Mouse (Mus musculus): ENCODE data around the gene Ugt1a10. TPM values are rescaled to one million over a fixed set of nuclear protein-coding genes. Genes with fewer than 3 reads are reported as not detected.

Ugt1a10 gene
- not detected in 2 replicates for polyA plus RNA-seq (2014; fragmentation: Nextera tagmentation; extraction: Ambion mirVana)

- Histone ChIP-seq H3K4me3 (replicated peaks; ENCODE audit: low read length) (no peak within 1 kb of the TSS), H3K4me2 (replicated peaks) (no peak within 1 kb of the TSS), H3K9ac (no peak within 1 kb of the TSS), H3K4me1 (replicated peaks; ENCODE audit: control insufficient read depth, insufficient read depth, low read length) (no peaks in the 10 kb centered on the region), H3K9me3 (ENCODE audit: control insufficient read depth, low read length) (no peaks in the 10 kb centered on the region), H3K27ac (no peak within 1 kb of the TSS), H3K27me3 (ENCODE audit: control insufficient read depth, insufficient read depth, low read length) (no peaks in the 10 kb centered on the region), H3K36me3 (replicated peaks; ENCODE audit: control insufficient read depth, insufficient read depth) (no peaks in the 10 kb centered on the region)
- no peak for DNase-seq (ENCODE audit: low spot score)
- ATAC-seq (ENCODE audit: low FRiP score) = no peak
- 92% methylated on average over 1 of the region's 1 CpGs for WGBS
These were observed at the start of gene Ugt1a10 for GRCm38 (mm10) chr1:88055088-88055487. Gene Ugt1a10 (plus strand): TSS chr1:88055388.

- Histone ChIP-seq H3K4me1 (replicated peaks; ENCODE audit: control insufficient read depth, insufficient read depth, low read length) (peaks cover 14% of the 10 kb centered on the region), H3K36me3 (replicated peaks; ENCODE audit: control insufficient read depth, insufficient read depth) (peaks cover 16% of the 10 kb centered on the region), H3K27ac (peak overlapping the region; percentile 96), H3K4me3 (replicated peaks; ENCODE audit: low read length) (peak overlapping the region; percentile 78), H3K27me3 (ENCODE audit: control insufficient read depth, insufficient read depth, low read length) (no peaks in the 10 kb centered on the region), H3K4me2 (replicated peaks) (peak overlapping the region; percentile 72), H3K9ac (peak overlapping the region; percentile 83), H3K9me3 (ENCODE audit: control insufficient read depth, low read length) (no peaks in the 10 kb centered on the region)
- DNase-seq (ENCODE audit: low spot score) = no peak
- 6% methylated on average over 5 of the region's 5 CpGs for WGBS
- ATAC-seq (ENCODE audit: low FRiP score) = peak; percentile 31; the same call in 1 of the 2 replicates
These were observed 47.4 kb upstream of the Ugt1a10 start for GRCm38 (mm10) chr1:88007692-88008210.

- Histone ChIP-seq H3K36me3 (replicated peaks; ENCODE audit: control insufficient read depth, insufficient read depth) (peaks cover 15% of the 10 kb centered on the region), H3K9me3 (ENCODE audit: control insufficient read depth, low read length) (no peaks in the 10 kb centered on the region), H3K4me1 (replicated peaks; ENCODE audit: control insufficient read depth, insufficient read depth, low read length) (peaks cover 14% of the 10 kb centered on the region), H3K4me3 (replicated peaks; ENCODE audit: low read length) (peak within 1 kb of the TSS; percentile 78), H3K4me2 (replicated peaks) (peak within 1 kb of the TSS; percentile 72), H3K27me3 (ENCODE audit: control insufficient read depth, insufficient read depth, low read length) (no peaks in the 10 kb centered on the region), H3K9ac (peak within 1 kb of the TSS; percentile 83), H3K27ac (peak within 1 kb of the TSS; percentile 96)
- ATAC-seq (ENCODE audit: low FRiP score) = peak; percentile 96
- WGBS = under 1% methylated on average over 44 of the region's 45 CpGs
- peak; percentile 82 for DNase-seq (ENCODE audit: low spot score)
These were observed 46.9 kb upstream of the Ugt1a10 start, which contains the start of gene Usp40 for GRCm38 (mm10) chr1:88008211-88008697. Gene Usp40 (minus strand): TSS chr1:88008551.

GRCm38 (mm10) chr1:88008735-88009134, 46.5 kb upstream of the Ugt1a10 start:
- Histone ChIP-seq H3K4me1 (replicated peaks; ENCODE audit: control insufficient read depth, insufficient read depth, low read length) (peaks cover 14% of the 10 kb centered on the region), H3K36me3 (replicated peaks; ENCODE audit: control insufficient read depth, insufficient read depth) (peaks cover 10% of the 10 kb centered on the region), H3K27ac (peak overlapping the region; percentile 96; the same call in 1 of the 2 replicates), H3K4me3 (replicated peaks; ENCODE audit: low read length) (peak overlapping the region; percentile 78), H3K27me3 (ENCODE audit: control insufficient read depth, insufficient read depth, low read length) (no peaks in the 10 kb centered on the region), H3K4me2 (replicated peaks) (peak overlapping the region; percentile 72), H3K9me3 (ENCODE audit: control insufficient read depth, low read length) (no peaks in the 10 kb centered on the region), H3K9ac (peak overlapping the region; percentile 83)
- peak; percentile 51; the same call in 1 of the 2 replicates for ATAC-seq (ENCODE audit: low FRiP score)
- WGBS = 52% methylated on average over 4 of the region's 4 CpGs
- DNase-seq (ENCODE audit: low spot score) = no peak

GRCm38 (mm10) chr1:88009521-88009920, 45.7 kb upstream of the Ugt1a10 start:
- 75% methylated on average over 3 of the region's 3 CpGs for WGBS
- Histone ChIP-seq H3K36me3 (replicated peaks; ENCODE audit: control insufficient read depth, insufficient read depth) (peaks cover 7% of the 10 kb centered on the region; the same call in 1 of the 2 replicates), H3K27ac (no peak overlapping the region), H3K9ac (no peak overlapping the region), H3K4me1 (replicated peaks; ENCODE audit: control insufficient read depth, insufficient read depth, low read length) (peaks cover 14% of the 10 kb centered on the region), H3K9me3 (ENCODE audit: control insufficient read depth, low read length) (no peaks in the 10 kb centered on the region), H3K4me3 (replicated peaks; ENCODE audit: low read length) (no peak overlapping the region), H3K4me2 (replicated peaks) (no peak overlapping the region), H3K27me3 (ENCODE audit: control insufficient read depth, insufficient read depth, low read length) (no peaks in the 10 kb centered on the region)
- ATAC-seq (ENCODE audit: low FRiP score) (no peak), DNase-seq (ENCODE audit: low spot score) (no peak)

- no peak overlapping the region for H3K27ac ChIP-seq
- H3K9me3 ChIP-seq (ENCODE audit: control insufficient read depth, low read length) = no peaks in the 10 kb centered on the region
- WGBS = 85% methylated on average over 3 of the region's 3 CpGs
- H3K4me3 ChIP-seq (replicated peaks; ENCODE audit: low read length) = no peak overlapping the region
- peaks cover 3% of the 10 kb centered on the region; the same call in 1 of the 2 replicates for H3K4me1 ChIP-seq (replicated peaks; ENCODE audit: control insufficient read depth, insufficient read depth, low read length)
- H3K27me3 ChIP-seq (ENCODE audit: control insufficient read depth, insufficient read depth, low read length) = no peaks in the 10 kb centered on the region
- no peak overlapping the region for H3K4me2 ChIP-seq (replicated peaks)
- no peak overlapping the region for H3K9ac ChIP-seq
- no peaks in the 10 kb centered on the region for H3K36me3 ChIP-seq (replicated peaks; ENCODE audit: control insufficient read depth, insufficient read depth)
- ATAC-seq (ENCODE audit: low FRiP score) (no peak), DNase-seq (ENCODE audit: low spot score) (no peak)
These were observed 41.5 kb upstream of the Ugt1a10 start for GRCm38 (mm10) chr1:88013726-88014125.

- DNase-seq (ENCODE audit: low spot score) = no peak
- no peak overlapping the region for H3K27ac ChIP-seq
- no peaks in the 10 kb centered on the region for H3K9me3 ChIP-seq (ENCODE audit: control insufficient read depth, low read length)
- 93% methylated on average over 4 of the region's 4 CpGs for WGBS
- H3K4me1 ChIP-seq (replicated peaks; ENCODE audit: control insufficient read depth, insufficient read depth, low read length) = no peaks in the 10 kb centered on the region
- H3K36me3 ChIP-seq (replicated peaks; ENCODE audit: control insufficient read depth, insufficient read depth) = no peaks in the 10 kb centered on the region
- H3K27me3 ChIP-seq (ENCODE audit: control insufficient read depth, insufficient read depth, low read length) = no peaks in the 10 kb centered on the region
- no peak overlapping the region for H3K4me3 ChIP-seq (replicated peaks; ENCODE audit: low read length)
- no peak overlapping the region for H3K4me2 ChIP-seq (replicated peaks)
- ATAC-seq (ENCODE audit: low FRiP score) = no peak
- no peak overlapping the region for H3K9ac ChIP-seq
These were observed 41.0 kb upstream of the Ugt1a10 start for GRCm38 (mm10) chr1:88014194-88014593.

- WGBS = 93% methylated on average over 4 of the region's 4 CpGs
- no peaks in the 10 kb centered on the region for H3K4me1 ChIP-seq (replicated peaks; ENCODE audit: control insufficient read depth, insufficient read depth, low read length)
- no peaks in the 10 kb centered on the region for H3K36me3 ChIP-seq (replicated peaks; ENCODE audit: control insufficient read depth, insufficient read depth)
- no peaks in the 10 kb centered on the region for H3K27me3 ChIP-seq (ENCODE audit: control insufficient read depth, insufficient read depth, low read length)
- ATAC-seq (ENCODE audit: low FRiP score) = no peak
- H3K4me2 ChIP-seq (replicated peaks) = no peak overlapping the region
- no peak overlapping the region for H3K27ac ChIP-seq
- no peak for DNase-seq (ENCODE audit: low spot score)
- H3K9me3 ChIP-seq (ENCODE audit: control insufficient read depth, low read length) = no peaks in the 10 kb centered on the region
- H3K4me3 ChIP-seq (replicated peaks; ENCODE audit: low read length) = no peak overlapping the region
- H3K9ac ChIP-seq = no peak overlapping the region
These were observed 40.5 kb upstream of the Ugt1a10 start for GRCm38 (mm10) chr1:88014671-88015070.

GRCm38 (mm10) chr1:88015371-88015770, 39.8 kb upstream of the Ugt1a10 start:
- H3K4me3 ChIP-seq (replicated peaks; ENCODE audit: low read length) = no peak overlapping the region
- WGBS = 87% methylated on average over 6 of the region's 6 CpGs

More at GRCm38 (mm10) chr1:88015371-88015770, 39.8 kb upstream of the Ugt1a10 start:
- H3K4me2 ChIP-seq (replicated peaks) = no peak overlapping the region
- DNase-seq (ENCODE audit: low spot score) = no peak
- H3K9me3 ChIP-seq (ENCODE audit: control insufficient read depth, low read length) = no peaks in the 10 kb centered on the region
- H3K4me1 ChIP-seq (replicated peaks; ENCODE audit: control insufficient read depth, insufficient read depth, low read length) = no peaks in the 10 kb centered on the region
- H3K27ac ChIP-seq = no peak overlapping the region
- no peak for ATAC-seq (ENCODE audit: low FRiP score)
- no peaks in the 10 kb centered on the region for H3K27me3 ChIP-seq (ENCODE audit: control insufficient read depth, insufficient read depth, low read length)
- no peaks in the 10 kb centered on the region for H3K36me3 ChIP-seq (replicated peaks; ENCODE audit: control insufficient read depth, insufficient read depth)
- no peak overlapping the region for H3K9ac ChIP-seq

Data from hindbrain, embryonic 14.5 days (tissue).